Mouse (Mus musculus): ENCODE results near the gene Dgcr6. TPM values are rescaled to one million over a fixed set of nuclear protein-coding genes. Genes with fewer than 3 reads are reported as not detected.

Gene Dgcr6
- polyA plus RNA-seq, 1 experiment from 2014 or later = 79.2 TPM

DNA sequence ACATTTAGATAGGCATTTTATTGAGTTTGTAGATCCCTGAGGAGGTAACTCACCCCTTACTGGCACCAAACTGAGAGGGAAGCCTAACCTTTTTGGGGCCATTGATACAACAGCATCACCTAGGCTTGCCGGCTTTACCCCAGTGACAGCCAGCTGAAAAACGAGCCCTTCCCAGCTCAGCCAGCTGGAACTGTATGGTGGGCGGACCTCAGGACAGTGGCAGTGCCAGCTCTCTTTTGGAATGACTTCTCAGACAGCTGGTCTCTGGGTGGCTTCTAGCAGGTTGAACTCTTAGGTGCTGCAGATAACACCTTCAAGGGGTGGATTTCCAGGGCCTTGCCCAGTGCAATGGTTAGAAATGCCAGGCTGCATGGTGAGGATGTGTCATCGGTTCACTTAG lies 18.4 kb upstream of the Dgcr6 start:
- Histone ChIP-seq H3K9me3 (ENCODE audit: control insufficient read depth, low read length) (no peaks in the 10 kb centered on the region), H3K36me3 (ENCODE audit: control insufficient read depth, insufficient read depth, low read length) (no peaks in the 10 kb centered on the region), H3K4me1 (replicated peaks; ENCODE audit: control insufficient read depth, insufficient read depth, low read length) (no peaks in the 10 kb centered on the region), H3K27ac (ENCODE audit: low read length) (no peak overlapping the region), H3K9ac (ENCODE audit: low read length) (no peak overlapping the region), H3K27me3 (ENCODE audit: control insufficient read depth, insufficient read depth, low read depth, low read length) (no peaks in the 10 kb centered on the region), H3K4me2 (ENCODE audit: low read depth, low read length) (no peak overlapping the region), H3K4me3 (ENCODE audit: low read length) (no peak overlapping the region)
- no peak for ATAC-seq (ENCODE audit: low read depth)
- 59% methylated on average over 4 of the region's 4 CpGs for WGBS

GRCm38 (mm10) chr16:18036425-18036955 lies 16.2 kb upstream of the Dgcr6 start:
- Histone ChIP-seq H3K27ac (ENCODE audit: low read length) (no peak overlapping the region), H3K36me3 (ENCODE audit: control insufficient read depth, insufficient read depth, low read length) (no peaks in the 10 kb centered on the region), H3K9me3 (ENCODE audit: control insufficient read depth, low read length) (no peaks in the 10 kb centered on the region), H3K27me3 (ENCODE audit: control insufficient read depth, insufficient read depth, low read depth, low read length) (no peaks in the 10 kb centered on the region), H3K4me1 (replicated peaks; ENCODE audit: control insufficient read depth, insufficient read depth, low read length) (no peaks in the 10 kb centered on the region), H3K4me2 (ENCODE audit: low read depth, low read length) (no peak overlapping the region), H3K9ac (ENCODE audit: low read length) (no peak overlapping the region), H3K4me3 (ENCODE audit: low read length) (no peak overlapping the region)
- peak; percentile 41; the same call in 1 of the 2 replicates for ATAC-seq (ENCODE audit: low read depth)
- 18% methylated on average over 16 of the region's 16 CpGs for WGBS

DNA sequence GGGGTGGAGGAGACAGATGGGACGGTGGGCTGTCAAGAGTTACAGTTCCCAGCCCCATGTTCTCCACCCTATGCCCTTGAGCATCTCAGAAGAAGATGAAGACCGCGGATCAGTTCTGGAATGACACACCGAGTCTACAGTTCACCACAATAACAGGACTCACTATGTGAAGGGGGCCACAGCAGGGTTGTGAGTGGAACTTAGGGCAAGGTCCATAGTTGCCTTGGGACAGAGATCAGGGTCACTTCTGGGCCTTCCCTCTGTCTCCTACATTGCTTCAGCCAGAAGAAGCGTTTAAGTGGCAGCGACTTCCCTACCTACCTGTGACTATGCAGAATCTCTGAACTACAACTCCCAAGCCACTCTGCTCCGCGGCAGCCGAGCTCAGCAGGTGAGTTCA lies 15.6 kb upstream of the Dgcr6 start:
- no peak for ATAC-seq (ENCODE audit: low read depth)
- Histone ChIP-seq H3K9me3 (ENCODE audit: control insufficient read depth, low read length) (no peaks in the 10 kb centered on the region), H3K4me2 (ENCODE audit: low read depth, low read length) (no peak overlapping the region), H3K9ac (ENCODE audit: low read length) (no peak overlapping the region), H3K27me3 (ENCODE audit: control insufficient read depth, insufficient read depth, low read depth, low read length) (no peaks in the 10 kb centered on the region), H3K4me1 (replicated peaks; ENCODE audit: control insufficient read depth, insufficient read depth, low read length) (no peaks in the 10 kb centered on the region), H3K27ac (ENCODE audit: low read length) (no peak overlapping the region), H3K36me3 (ENCODE audit: control insufficient read depth, insufficient read depth, low read length) (no peaks in the 10 kb centered on the region), H3K4me3 (ENCODE audit: low read length) (no peak overlapping the region)
- WGBS = 44% methylated on average over 9 of the region's 9 CpGs

DNA sequence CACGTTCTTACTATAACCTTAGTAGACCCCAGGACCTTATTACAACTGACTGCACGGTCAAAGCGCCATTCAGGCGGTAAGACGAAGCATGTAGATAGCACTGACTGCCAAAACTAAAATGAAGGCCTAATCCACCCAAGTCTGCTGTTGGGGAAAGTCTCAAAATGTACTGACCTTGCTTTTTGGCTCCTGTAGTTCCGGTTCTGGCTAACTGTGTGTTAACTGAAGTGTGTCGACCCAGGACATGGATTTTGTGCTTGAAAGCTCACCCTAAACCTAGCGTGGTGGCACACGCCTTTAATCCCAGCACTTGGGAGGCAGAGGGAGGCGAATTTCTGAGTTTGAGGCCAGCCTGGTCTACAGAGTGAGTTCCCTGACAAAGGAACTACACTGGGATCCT lies 7.7 kb upstream of the Dgcr6 start:
- no peak overlapping the region for H3K27ac ChIP-seq (ENCODE audit: low read length)
- H3K4me1 ChIP-seq (replicated peaks; ENCODE audit: control insufficient read depth, insufficient read depth, low read length) = no peaks in the 10 kb centered on the region
- H3K4me2 ChIP-seq (ENCODE audit: low read depth, low read length) = no peak overlapping the region
- WGBS = 75% methylated on average over 10 of the region's 10 CpGs
- H3K9ac ChIP-seq (ENCODE audit: low read length) = no peak overlapping the region
- no peaks in the 10 kb centered on the region for H3K27me3 ChIP-seq (ENCODE audit: control insufficient read depth, insufficient read depth, low read depth, low read length)
- no peak overlapping the region for H3K4me3 ChIP-seq (ENCODE audit: low read length)
- H3K9me3 ChIP-seq (ENCODE audit: control insufficient read depth, low read length) = no peaks in the 10 kb centered on the region
- ATAC-seq (ENCODE audit: low read depth) = no peak
- no peaks in the 10 kb centered on the region for H3K36me3 ChIP-seq (ENCODE audit: control insufficient read depth, insufficient read depth, low read length)

GRCm38 (mm10) chr16:18047660-18048059 lies 5.0 kb upstream of the Dgcr6 start:
- peak; percentile 36; the same call in 1 of the 2 replicates for ATAC-seq (ENCODE audit: low read depth)
- WGBS = 0% methylated on average over 3 of the region's 3 CpGs

DNA sequence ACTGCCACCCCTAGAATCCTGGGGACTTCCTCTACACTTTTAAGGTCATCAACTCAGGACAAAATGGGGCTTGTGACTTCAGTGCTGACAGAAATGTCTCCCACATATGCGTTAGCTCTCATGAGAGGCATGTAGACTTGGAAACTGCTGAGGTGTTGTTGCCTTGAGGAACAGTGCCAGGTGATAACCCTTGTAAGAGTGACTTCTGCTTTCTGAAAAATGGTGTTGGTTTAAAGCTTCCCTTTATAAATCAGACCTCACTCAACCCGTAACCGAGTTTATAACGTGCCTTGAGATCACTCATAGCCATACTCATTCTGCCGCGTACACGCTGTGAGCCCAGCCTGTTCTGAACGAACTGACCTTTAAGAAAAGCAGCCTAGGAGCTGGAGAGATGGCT lies 4.6 kb upstream of the Dgcr6 start:
- 60% methylated on average over 8 of the region's 8 CpGs for WGBS
- H3K4me1 ChIP-seq (replicated peaks; ENCODE audit: control insufficient read depth, insufficient read depth, low read length) = peaks cover 6% of the 10 kb centered on the region

More at GRCm38 (mm10) chr16:18047660-18048059, 5.0 kb upstream of the Dgcr6 start:
- Histone ChIP-seq H3K9me3 (ENCODE audit: control insufficient read depth, low read length) (no peaks in the 10 kb centered on the region), H3K4me3 (ENCODE audit: low read length) (no peak overlapping the region), H3K27me3 (ENCODE audit: control insufficient read depth, insufficient read depth, low read depth, low read length) (no peaks in the 10 kb centered on the region; the same call in 1 of the 2 replicates), H3K4me2 (ENCODE audit: low read depth, low read length) (no peak overlapping the region), H3K4me1 (replicated peaks; ENCODE audit: control insufficient read depth, insufficient read depth, low read length) (peaks cover 3% of the 10 kb centered on the region), H3K36me3 (ENCODE audit: control insufficient read depth, insufficient read depth, low read length) (no peaks in the 10 kb centered on the region), H3K27ac (ENCODE audit: low read length) (no peak overlapping the region), H3K9ac (ENCODE audit: low read length) (no peak overlapping the region)

GRCm38 (mm10) chr16:18052322-18052721 lies 338 bp upstream of the Dgcr6 start:
- Histone ChIP-seq H3K4me3 (ENCODE audit: low read length) (no peak overlapping the region), H3K36me3 (ENCODE audit: control insufficient read depth, insufficient read depth, low read length) (no peaks in the 10 kb centered on the region), H3K27ac (ENCODE audit: low read length) (no peak overlapping the region), H3K9ac (ENCODE audit: low read length) (no peak overlapping the region), H3K9me3 (ENCODE audit: control insufficient read depth, low read length) (no peaks in the 10 kb centered on the region), H3K4me1 (replicated peaks; ENCODE audit: control insufficient read depth, insufficient read depth, low read length) (peaks cover 6% of the 10 kb centered on the region), H3K27me3 (ENCODE audit: control insufficient read depth, insufficient read depth, low read depth, low read length) (no peaks in the 10 kb centered on the region; the same call in 1 of the 2 replicates), H3K4me2 (ENCODE audit: low read depth, low read length) (no peak overlapping the region)
- WGBS = 50% methylated on average over 7 of the region's 7 CpGs
- peak; percentile 15 for ATAC-seq (ENCODE audit: low read depth)

More for the DNA sequence above, 4.6 kb upstream of the Dgcr6 start:
- no peak overlapping the region for H3K4me3 ChIP-seq (ENCODE audit: low read length)
- no peak for ATAC-seq (ENCODE audit: low read depth)
- H3K9ac ChIP-seq (ENCODE audit: low read length) = no peak overlapping the region
- H3K9me3 ChIP-seq (ENCODE audit: control insufficient read depth, low read length) = no peaks in the 10 kb centered on the region
- no peaks in the 10 kb centered on the region for H3K36me3 ChIP-seq (ENCODE audit: control insufficient read depth, insufficient read depth, low read length)
- H3K27me3 ChIP-seq (ENCODE audit: control insufficient read depth, insufficient read depth, low read depth, low read length) = no peaks in the 10 kb centered on the region; the same call in 1 of the 2 replicates
- H3K4me2 ChIP-seq (ENCODE audit: low read depth, low read length) = no peak overlapping the region
- no peak overlapping the region for H3K27ac ChIP-seq (ENCODE audit: low read length)

GRCm38 (mm10) chr16:18056215-18056614 lies 3.6 kb downstream of the Dgcr6 start:
- WGBS = 42% methylated on average over 2 of the region's 2 CpGs
- Histone ChIP-seq H3K9ac (ENCODE audit: low read length) (no peak overlapping the region), H3K9me3 (ENCODE audit: control insufficient read depth, low read length) (no peaks in the 10 kb centered on the region), H3K27ac (ENCODE audit: low read length) (no peak overlapping the region), H3K36me3 (ENCODE audit: control insufficient read depth, insufficient read depth, low read length) (no peaks in the 10 kb centered on the region), H3K4me2 (ENCODE audit: low read depth, low read length) (no peak overlapping the region), H3K4me3 (ENCODE audit: low read length) (no peak overlapping the region), H3K27me3 (ENCODE audit: control insufficient read depth, insufficient read depth, low read depth, low read length) (no peaks in the 10 kb centered on the region), H3K4me1 (replicated peaks; ENCODE audit: control insufficient read depth, insufficient read depth, low read length) (peaks cover 6% of the 10 kb centered on the region)
- no peak for ATAC-seq (ENCODE audit: low read depth)

- no peak overlapping the region for H3K9ac ChIP-seq (ENCODE audit: low read length)
- H3K9me3 ChIP-seq (ENCODE audit: control insufficient read depth, low read length) = no peaks in the 10 kb centered on the region
- no peaks in the 10 kb centered on the region for H3K27me3 ChIP-seq (ENCODE audit: control insufficient read depth, insufficient read depth, low read depth, low read length)
- 59% methylated on average over 6 of the region's 6 CpGs for WGBS
- no peak overlapping the region for H3K4me3 ChIP-seq (ENCODE audit: low read length)
- no peak overlapping the region for H3K4me2 ChIP-seq (ENCODE audit: low read depth, low read length)
- ATAC-seq (ENCODE audit: low read depth) = peak; percentile 36; the same call in 1 of the 2 replicates
- H3K27ac ChIP-seq (ENCODE audit: low read length) = no peak overlapping the region
- H3K36me3 ChIP-seq (ENCODE audit: control insufficient read depth, insufficient read depth, low read length) = no peaks in the 10 kb centered on the region
- no peaks in the 10 kb centered on the region for H3K4me1 ChIP-seq (replicated peaks; ENCODE audit: control insufficient read depth, insufficient read depth, low read length)
Measured at GRCm38 (mm10) chr16:18058331-18058731, 5.7 kb downstream of the Dgcr6 start.

GRCm38 (mm10) chr16:18059243-18059642 lies 6.6 kb downstream of the Dgcr6 start:
- no peaks in the 10 kb centered on the region for H3K4me1 ChIP-seq (replicated peaks; ENCODE audit: control insufficient read depth, insufficient read depth, low read length)
- H3K4me2 ChIP-seq (ENCODE audit: low read depth, low read length) = no peak overlapping the region
- no peak for ATAC-seq (ENCODE audit: low read depth)
- H3K27ac ChIP-seq (ENCODE audit: low read length) = no peak overlapping the region
- H3K9me3 ChIP-seq (ENCODE audit: control insufficient read depth, low read length) = no peaks in the 10 kb centered on the region
- no peaks in the 10 kb centered on the region for H3K36me3 ChIP-seq (ENCODE audit: control insufficient read depth, insufficient read depth, low read length)
- H3K9ac ChIP-seq (ENCODE audit: low read length) = no peak overlapping the region
- H3K4me3 ChIP-seq (ENCODE audit: low read length) = no peak overlapping the region
- no peaks in the 10 kb centered on the region for H3K27me3 ChIP-seq (ENCODE audit: control insufficient read depth, insufficient read depth, low read depth, low read length)
- 73% methylated on average over 10 of the region's 10 CpGs for WGBS
